Mouse (Mus musculus): ENCODE measurements around the gene Rpgrip1l. TPM values are rescaled to one million over a fixed set of nuclear protein-coding genes. Genes with fewer than 3 reads are reported as not detected.

Rpgrip1l gene
- total RNA-seq, 4 experiments from 2014 or later, result 20.5 to 28.3 (median 26.7) TPM

GRCm38 (mm10) chr8:91209658-91210057 lies 103.4 kb downstream of the Rpgrip1l start:
- no peak for DNase-seq (ENCODE audit: low spot score in 2 of 2)

DNA sequence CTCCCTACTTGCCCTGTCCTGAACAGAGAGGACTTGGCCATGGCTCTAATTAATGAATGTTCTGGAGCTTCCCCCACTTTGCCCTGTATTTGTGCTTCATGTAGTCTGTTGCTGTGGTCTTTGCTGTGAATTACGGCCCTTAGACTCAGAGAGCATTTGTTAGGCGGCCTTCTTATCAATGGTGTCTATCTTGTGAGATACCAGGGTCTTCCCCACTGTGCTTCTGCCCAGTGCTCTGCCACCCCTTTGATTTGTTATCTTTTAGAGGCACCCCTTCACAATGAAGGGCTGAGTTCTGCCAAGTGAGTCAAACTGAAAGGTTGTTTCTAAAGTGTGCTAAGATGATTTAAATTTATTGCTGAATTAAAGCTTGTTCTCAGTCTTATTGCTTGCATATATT lies 105.4 kb downstream of the Rpgrip1l start:
- DNase-seq (ENCODE audit: low spot score in 2 of 2), result no peak

DNA sequence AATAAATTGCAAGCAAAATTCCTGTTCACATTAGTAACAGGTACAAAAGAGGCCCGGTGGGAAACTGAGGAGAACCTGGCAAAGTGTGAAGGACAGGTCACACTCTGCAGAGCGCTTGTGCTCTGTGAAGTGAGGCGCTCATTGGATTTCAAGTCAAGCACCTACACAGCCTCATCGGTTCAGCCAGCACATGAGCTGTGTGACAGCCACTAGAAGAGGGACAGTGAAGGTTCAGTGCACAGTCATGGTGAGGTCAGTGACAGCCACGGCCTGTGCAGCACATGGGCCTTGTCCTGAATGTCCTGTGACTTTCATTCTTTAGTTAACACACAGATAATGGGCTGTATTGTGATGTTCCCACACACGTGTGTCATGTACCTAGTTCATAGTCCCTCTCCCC lies 107.2 kb downstream of the Rpgrip1l start:
- no peak for DNase-seq (ENCODE audit: low spot score in 2 of 2)

GRCm38 (mm10) chr8:91201184-91201583 lies 111.9 kb downstream of the Rpgrip1l start:
- no peak for DNase-seq (ENCODE audit: low spot score in 2 of 2)

DNA sequence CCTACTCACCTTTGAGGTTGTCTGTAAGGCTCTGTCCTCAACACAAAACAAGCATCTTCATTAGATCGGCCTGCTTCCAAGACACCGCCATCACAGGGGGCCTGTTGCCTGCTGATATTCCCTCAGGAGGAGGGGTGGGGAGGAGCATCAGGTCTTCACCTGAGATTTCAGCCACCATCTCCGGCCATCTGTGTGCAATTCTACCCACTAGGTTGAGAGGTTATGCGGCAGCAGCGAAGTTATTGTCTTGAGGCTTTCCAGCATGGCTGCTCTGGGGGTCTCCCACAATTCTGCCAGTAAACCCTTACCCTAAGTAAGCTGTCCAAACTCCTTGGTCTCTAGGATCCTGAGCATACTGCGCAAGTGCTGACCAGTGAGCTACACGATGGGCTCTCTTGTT lies 113.2 kb downstream of the Rpgrip1l start, which contains the start of gene Aktip:
Aktip (minus strand) TSS at position 101 of the 400 bp plus-strand sequence.
- DNase-seq (ENCODE audit: low spot score in 2 of 2), result no peak

DNA sequence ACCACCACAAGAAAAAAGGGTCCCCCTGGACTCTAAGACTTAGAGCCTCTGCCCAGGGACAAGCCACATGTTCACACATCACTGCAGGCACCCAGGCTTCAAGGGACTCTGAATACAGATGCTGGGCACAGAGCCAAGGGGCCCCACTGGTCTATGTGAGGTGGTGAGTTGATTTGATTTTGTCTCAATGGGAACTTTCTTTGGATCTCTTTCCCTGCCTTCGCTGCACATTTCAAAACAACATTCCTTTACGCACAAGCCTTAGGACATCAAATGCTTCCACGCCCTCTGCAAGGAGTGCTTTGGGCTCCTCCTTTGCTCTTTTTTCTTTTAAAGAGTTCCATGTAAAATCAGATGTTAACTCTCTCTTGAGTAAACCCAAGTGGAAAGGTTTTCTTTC lies 115.0 kb downstream of the Rpgrip1l start:
- no peak for DNase-seq (ENCODE audit: low spot score in 2 of 2)

GRCm38 (mm10) chr8:91197233-91197632 lies 115.8 kb downstream of the Rpgrip1l start:
- no peak for DNase-seq (ENCODE audit: low spot score in 2 of 2)

DNA sequence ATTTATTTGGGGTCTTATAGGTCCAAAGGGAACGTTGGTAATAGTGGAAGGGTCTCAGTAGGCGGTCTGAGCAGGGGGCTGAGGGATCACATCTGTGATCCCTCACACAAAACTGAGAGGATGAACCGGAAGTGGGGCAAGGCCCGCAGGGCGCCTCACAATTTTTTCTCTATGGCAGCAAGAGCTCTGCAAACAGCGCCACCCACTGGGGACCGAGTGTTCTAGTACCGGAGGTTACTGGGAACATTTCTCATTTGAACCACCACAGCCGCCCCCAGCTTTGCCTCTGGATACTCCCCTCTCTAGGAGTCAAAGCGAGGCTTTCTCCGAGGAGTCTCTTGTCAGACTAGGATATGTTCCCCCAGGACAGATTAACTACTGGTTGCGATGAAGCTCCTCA lies 116.4 kb downstream of the Rpgrip1l start:
- no peak for DNase-seq (ENCODE audit: low spot score in 2 of 2)

GRCm38 (mm10) chr8:91194081-91194480 lies 119.0 kb downstream of the Rpgrip1l start:
- DNase-seq (ENCODE audit: low spot score in 2 of 2), result no peak

DNA sequence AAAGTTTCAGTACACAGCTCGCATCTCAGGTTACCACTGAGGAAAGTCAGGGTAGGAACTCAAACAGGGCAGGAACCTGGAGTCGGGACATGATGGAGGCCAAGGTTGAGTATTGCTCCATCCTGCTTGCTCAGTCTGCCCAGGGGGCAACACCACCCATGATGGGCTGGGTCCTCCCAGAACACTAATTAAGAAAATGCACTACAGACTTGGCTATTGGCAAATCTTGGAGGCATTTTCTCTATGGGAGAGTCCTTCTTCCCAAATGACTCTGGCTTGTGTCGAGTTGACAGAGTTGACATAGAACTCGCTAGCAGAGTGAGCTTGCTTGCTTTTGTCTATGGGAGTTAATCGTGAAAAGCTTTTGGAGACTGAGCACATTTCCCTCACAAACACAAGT lies 120.1 kb downstream of the Rpgrip1l start:
- no peak for DNase-seq (ENCODE audit: low spot score in 2 of 2)

DNA sequence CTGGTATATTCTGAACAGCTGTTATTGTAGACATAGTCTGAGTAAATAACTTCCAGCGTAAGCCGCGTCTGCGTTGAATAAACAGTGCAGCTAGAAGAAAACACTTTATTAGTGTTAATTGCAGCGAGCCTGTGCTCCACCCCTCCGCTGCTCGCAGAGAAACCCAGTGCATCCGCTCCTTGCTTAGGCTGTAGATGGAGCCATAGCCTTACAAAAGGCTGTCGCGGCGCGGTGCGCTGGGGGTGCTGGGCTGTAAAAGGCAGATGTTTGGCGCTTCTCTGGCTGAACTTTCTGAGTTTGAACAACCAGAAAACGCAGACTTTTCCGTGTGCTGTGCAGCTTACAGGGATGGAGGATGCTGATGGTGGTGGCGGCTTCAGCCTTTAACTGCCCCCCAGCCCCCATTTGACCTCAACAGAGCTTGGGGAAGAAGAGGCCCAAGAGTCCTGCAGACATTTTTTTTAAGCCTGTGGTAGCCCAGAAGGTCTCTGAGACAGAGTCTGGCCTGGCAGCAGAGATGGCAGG lies 122.2 kb downstream of the Rpgrip1l start:
- DNase-seq (ENCODE audit: low spot score in 2 of 2), result peak in 1 of 2 experiments; percentile 45

GRCm38 (mm10) chr8:91188152-91188551 lies 124.9 kb downstream of the Rpgrip1l start:
- DNase-seq (ENCODE audit: low spot score in 2 of 2), result no peak

DNA sequence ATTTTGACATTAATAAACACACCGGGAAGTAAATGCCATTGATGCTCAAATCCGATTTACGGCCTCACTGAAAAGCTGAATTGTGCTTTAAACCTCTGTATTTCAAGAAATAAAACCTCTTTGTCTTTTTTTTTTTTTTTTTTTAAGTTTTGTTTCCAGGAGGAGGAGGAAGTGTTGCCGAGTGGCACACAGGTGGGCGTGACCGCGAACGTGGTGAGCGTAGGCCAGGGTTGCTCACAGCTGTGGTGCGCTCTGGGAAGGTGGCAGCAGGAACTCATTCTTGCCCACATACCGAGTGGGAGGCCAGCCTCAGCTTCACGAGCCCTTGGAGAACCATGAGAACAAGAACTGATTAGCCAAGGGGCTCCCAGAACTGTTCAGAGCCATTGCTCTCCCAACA lies 126.7 kb downstream of the Rpgrip1l start:
- no peak for DNase-seq (ENCODE audit: low spot score in 2 of 2)

- no peak for DNase-seq (ENCODE audit: low spot score in 2 of 2)
These were observed 135.4 kb downstream of the Rpgrip1l start for GRCm38 (mm10) chr8:91177708-91178107.

DNA sequence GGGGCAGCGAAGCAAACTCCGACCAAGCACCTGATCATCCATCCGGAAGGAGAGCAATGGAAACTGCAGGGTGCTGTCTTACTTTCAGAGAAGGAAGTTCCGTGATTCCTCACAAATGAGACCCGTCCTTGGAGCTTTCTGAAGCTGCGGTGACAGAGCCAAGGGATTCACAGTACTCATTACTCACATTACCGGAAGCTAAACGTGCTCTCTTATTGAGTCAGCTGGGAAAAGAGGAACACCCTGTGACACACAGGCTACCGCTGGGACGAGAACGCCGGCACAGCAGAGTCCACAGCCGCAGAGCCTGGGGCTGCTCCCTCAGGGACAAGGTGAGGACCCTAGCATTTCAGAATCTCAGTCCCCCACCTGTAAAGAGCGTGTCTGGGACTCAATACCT lies 136.9 kb downstream of the Rpgrip1l start:
- no peak for DNase-seq (ENCODE audit: low spot score in 2 of 2)

DNA sequence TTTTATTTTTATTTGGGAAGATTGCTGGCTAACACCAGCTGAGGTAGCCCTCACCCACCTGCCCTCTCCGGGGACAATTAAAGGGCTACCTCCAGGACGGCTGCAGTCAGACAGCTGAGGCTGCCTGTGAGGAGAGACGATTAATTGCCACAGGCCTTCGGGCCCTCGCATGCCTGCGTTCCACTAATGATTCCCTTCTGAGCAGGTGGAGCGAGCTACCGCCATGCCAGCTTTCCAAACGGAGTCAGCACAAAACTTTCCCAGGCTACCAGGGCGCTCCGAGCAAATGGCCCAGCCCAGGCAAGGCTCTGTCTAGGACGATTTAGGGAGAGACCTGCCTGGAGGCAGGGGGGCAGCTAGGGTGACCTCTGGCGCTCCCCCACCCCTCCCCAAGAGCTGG lies 141.5 kb downstream of the Rpgrip1l start:
- DNase-seq (ENCODE audit: low spot score in 2 of 2), result no peak

DNA sequence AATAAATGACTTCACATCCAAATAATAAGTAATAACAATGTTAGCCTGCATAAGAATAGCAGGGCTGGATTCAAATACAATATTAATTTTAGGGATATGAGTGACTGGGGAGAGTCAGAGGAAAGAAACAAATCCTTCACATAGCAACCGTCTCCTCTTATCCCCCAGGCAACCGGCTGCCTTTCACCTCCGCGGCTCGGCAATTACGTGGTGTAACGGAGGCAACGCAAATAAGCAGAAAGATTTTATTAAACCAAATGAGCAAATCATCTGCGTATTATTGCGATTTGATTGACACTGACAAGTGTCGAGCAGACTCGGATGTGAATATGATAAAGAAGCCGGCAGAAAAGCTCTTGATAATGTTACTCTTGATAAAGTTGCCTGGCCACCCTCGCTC lies 142.1 kb downstream of the Rpgrip1l start:
- DNase-seq (ENCODE audit: low spot score in 2 of 2), result no peak

- no peak for DNase-seq (ENCODE audit: low spot score in 2 of 2)
These were observed 142.9 kb downstream of the Rpgrip1l start for GRCm38 (mm10) chr8:91170152-91170551.

Other genes with a start within 250 kb of the Rpgrip1l start
- 10 to 100 TPM; 36.3 to 42.8 (median 40.1) TPM for gene Rbl2, start 243.2 kb downstream of the Rpgrip1l start, total RNA-seq (2022)
- 100 to 1,000 TPM; 125 to 139 (median 126) TPM for gene Aktip, start 113.3 kb downstream of the Rpgrip1l start, total RNA-seq (2022)
- 100 to 1,000 TPM; 155 to 180 (median 173) TPM for gene Fto, start 263 bp upstream of the Rpgrip1l start, total RNA-seq (2022)

Data from left cerebral cortex, adult 8-10 months (tissue).